Mouse (Mus musculus) myocyte (in vitro differentiated cells): Measurements from ENCODE around the gene Cnfn.

ENCODE experiments used
- MAX ChIP-seq: IDR thresholded peaks from one replicate; pipeline ENCODE4 v1.6.1; 2011; ENCODE audit warnings: low read depth, mild to moderate bottlenecking, control low read depth
- MYOG ChIP-seq, 3 experiments: IDR thresholded peaks; one replicate each; pipeline ENCODE4 v1.6.1; 2011; ENCODE audit warnings: control low read depth in 2 of 3, low read depth in 2 of 3, mild to moderate bottlenecking in 2 of 3; ENCODE audit not compliant: insufficient read length in 2 of 3, control insufficient read depth in 1 of 3, insufficient read depth in 1 of 3
- POLR2A ChIP-seq: IDR thresholded peaks from one replicate; pipeline ENCODE4 v1.6.1; 2011; ENCODE audit warnings: low read depth, mild to moderate bottlenecking, control low read depth, moderate library complexity; ENCODE audit not compliant: insufficient read length
- POLR2AphosphoS2 ChIP-seq: IDR thresholded peaks from one replicate; pipeline ENCODE4 v1.6.1; 2011; ENCODE audit warnings: low read depth, control low read depth; ENCODE audit not compliant: insufficient read length

DNA sequence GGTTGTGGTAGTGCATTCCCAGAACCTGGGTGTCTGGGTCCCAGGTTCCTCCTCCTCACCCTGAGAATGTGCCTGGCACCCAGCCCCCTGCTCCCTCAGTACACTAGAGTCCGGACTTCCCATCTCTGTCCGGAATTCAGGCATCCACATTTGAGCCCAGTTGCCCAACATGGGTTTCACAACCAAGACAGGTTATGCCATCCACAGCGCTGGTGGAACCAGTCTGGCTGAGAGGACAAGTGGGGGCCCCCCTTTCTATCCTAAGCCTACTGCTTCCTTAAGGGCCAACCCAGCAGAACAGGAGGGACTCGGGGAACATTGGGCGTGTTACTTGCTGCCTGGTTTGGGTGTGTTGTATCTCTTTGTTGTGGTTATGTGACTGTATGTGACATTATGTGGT lies 2.9 kb upstream of the Cnfn start:
- TF ChIP-seq POLR2A: no peak
- TF ChIP-seq MAX: no peak
- TF ChIP-seq POLR2AphosphoS2: no peak
- no peak for TF ChIP-seq MYOG (IDR thresholded peaks at IDR 0.05; ENCODE audit: control insufficient read depth in 1 of 3, insufficient read depth in 1 of 3, insufficient read length in 2 of 3, low read depth in 2 of 3)
